Mouse (Mus musculus) gastrocnemius, postnatal 25 days (tissue): ENCODE measurements around the gene Gid4. TPM values are rescaled to one million over a fixed set of nuclear protein-coding genes. Genes with fewer than 3 reads are reported as not detected.

Experiments
- DNase-seq: peaks from one replicate; pipeline ENCODE4 v3.0.0; 2022
- long read RNA-seq, 2 experiments: library from polyadenylated mRNA; stranded (forward); transcript quantifications; one replicate each; pipeline ENCODE4 v2.0.0; 2021
- total RNA-seq, 2 experiments: library from RNA; stranded (reverse); gene quantifications; 1 replicate in 1 of 2; 2 replicates in 1 of 2; pipeline ENCODE4 v1.2.3; 2021

Gid4 gene
- total RNA-seq = 10 to 100 TPM; 45.2 to 50.9 TPM
- long read RNA-seq, experiment 1, full-length matches to known transcripts = 30 of 45 reads
- long read RNA-seq, experiment 1, partial matches to known transcripts = 1 of 45 reads
- long read RNA-seq, experiment 1, other reads (novel, unspliced or antisense) = 14 of 45 reads
- long read RNA-seq, experiment 2, full-length matches to known transcripts = 59 of 78 reads
- long read RNA-seq, experiment 2, partial matches to known transcripts = 18 of 78 reads
- long read RNA-seq, experiment 2, other reads (novel, unspliced or antisense) = 1 of 78 reads

GRCm38 (mm10) chr11:60416963-60417716, at the start of gene Gid4:
Gene Gid4, plus strand, starts transcription at chr11:60417145.
- peak; percentile 97 for DNase-seq

- DNase-seq = no peak
Observed at GRCm38 (mm10) chr11:60367256-60367655, 49.7 kb upstream of the Gid4 start.

- DNase-seq = no peak
Observed at GRCm38 (mm10) chr11:60368909-60369308, 48.0 kb upstream of the Gid4 start.

GRCm38 (mm10) chr11:60369448-60369847, 47.5 kb upstream of the Gid4 start:
- DNase-seq = no peak

- no peak for DNase-seq
Observed at GRCm38 (mm10) chr11:60370431-60370830, 46.5 kb upstream of the Gid4 start.

GRCm38 (mm10) chr11:60374481-60374880, 42.5 kb upstream of the Gid4 start:
- no peak for DNase-seq

GRCm38 (mm10) chr11:60383518-60383917, 33.4 kb upstream of the Gid4 start:
- no peak for DNase-seq

- DNase-seq = no peak
Observed at GRCm38 (mm10) chr11:60384762-60385421, 32.1 kb upstream of the Gid4 start.

- DNase-seq = no peak
Observed at GRCm38 (mm10) chr11:60385946-60386345, 31.0 kb upstream of the Gid4 start.

- DNase-seq = no peak
Observed at GRCm38 (mm10) chr11:60387944-60388343, 29.0 kb upstream of the Gid4 start.

GRCm38 (mm10) chr11:60391346-60391745, 25.6 kb upstream of the Gid4 start:
- DNase-seq = no peak

GRCm38 (mm10) chr11:60396546-60396945, 20.4 kb upstream of the Gid4 start:
- DNase-seq = no peak

- DNase-seq = no peak
Observed at GRCm38 (mm10) chr11:60397172-60397571, 19.8 kb upstream of the Gid4 start.

GRCm38 (mm10) chr11:60406606-60407005, 10.3 kb upstream of the Gid4 start:
- DNase-seq = no peak

GRCm38 (mm10) chr11:60412173-60412572, 4.8 kb upstream of the Gid4 start:
- no peak for DNase-seq

GRCm38 (mm10) chr11:60412921-60413320, 4.0 kb upstream of the Gid4 start:
- DNase-seq = no peak

- no peak for DNase-seq
Observed at GRCm38 (mm10) chr11:60416590-60416962, 369 bp upstream of the Gid4 start.

- peak; percentile 28 for DNase-seq
Observed at GRCm38 (mm10) chr11:60417717-60418472, 950 bp downstream of the Gid4 start, which contains the start of gene Atpaf2. Gene Atpaf2, minus strand, starts transcription at chr11:60418457.

- DNase-seq = no peak
Observed at GRCm38 (mm10) chr11:60418473-60418803, 1.5 kb downstream of the Gid4 start.

GRCm38 (mm10) chr11:60422046-60422668, 5.2 kb downstream of the Gid4 start:
- DNase-seq = no peak

- DNase-seq = no peak
Observed at GRCm38 (mm10) chr11:60423006-60423405, 6.1 kb downstream of the Gid4 start.

GRCm38 (mm10) chr11:60426417-60426816, 9.5 kb downstream of the Gid4 start:
- DNase-seq = no peak
